Mouse (Mus musculus) liver, embryonic 12.5 days (tissue): ENCODE measurements around the gene Eya3. TPM values are rescaled to one million over a fixed set of nuclear protein-coding genes. Genes with fewer than 3 reads are reported as not detected.

Experiments used
- ATAC-seq: fragments of 200-750 bp; cut with Nextera tagmentation; 2 replicates; pipeline ENCODE4 v1.8.0; 2017; ENCODE audit warnings: moderate number of reproducible peaks, mild to moderate bottlenecking, moderate library complexity
- H3K27ac ChIP-seq: fragments of 300-500 bp; sonication (generic); 2 replicates; pipeline ENCODE4 v1.5.1; 2016; ENCODE audit warnings: mild to moderate bottlenecking
- H3K27me3 ChIP-seq: fragments of 300-500 bp; sonication (generic); replicated peaks from 2 replicates; pipeline ENCODE4 v1.6.1; 2016; ENCODE audit warnings: mild to moderate bottlenecking, moderate library complexity
- H3K36me3 ChIP-seq: fragments of 300-500 bp; sonication (generic); 2 replicates; pipeline ENCODE4 v1.6.1; 2016; ENCODE audit warnings: mild to moderate bottlenecking, moderate library complexity
- H3K4me1 ChIP-seq: fragments of 300-500 bp; sonication (generic); 2 replicates; pipeline ENCODE4 v1.6.1; 2016
- H3K4me2 ChIP-seq: fragments of 300-500 bp; sonication (generic); 2 replicates; pipeline ENCODE4 v1.6.1; 2016; ENCODE audit warnings: mild to moderate bottlenecking, moderate library complexity
- H3K4me3 ChIP-seq: fragments of 300-500 bp; sonication (generic); 2 replicates; pipeline ENCODE4 v1.5.1; 2016; ENCODE audit warnings: mild to moderate bottlenecking, moderate library complexity
- H3K9ac ChIP-seq: fragments of 300-500 bp; sonication (generic); 2 replicates; pipeline ENCODE4 v1.6.1; 2016; ENCODE audit warnings: mild to moderate bottlenecking, moderate library complexity
- H3K9me3 ChIP-seq: fragments of 300-500 bp; sonication (generic); replicated peaks from 2 replicates; pipeline ENCODE4 v1.6.1; 2016; ENCODE audit warnings: mild to moderate bottlenecking, moderate library complexity
- WGBS: fragments of 180-500 bp; shearing (Covaris S2); methylation state at CpG from one replicate; pipeline ENCODE4 v1.1.7; 2016; ENCODE audit not compliant: insufficient replicate concordance; 5-methylcytosine and 5-hydroxymethylcytosine counted together
- polyA plus RNA-seq: library from polyadenylated mRNA; unstranded; fragments of >200 nt; fragmentation: Nextera tagmentation; extraction: Ambion mirVana; gene quantifications from 2 replicates; pipeline ENCODE4 v1.2.1, GENCODE M21; 2016

Eya3 gene
- polyA plus RNA-seq, 1 experiment from 2014 or later = 25.6 TPM

- 80% methylated on average over 6 of the region's 6 CpGs for WGBS
- Histone ChIP-seq H3K4me3 (no peak overlapping the region), H3K9ac (no peak overlapping the region), H3K27ac (no peak overlapping the region), H3K36me3 (0 out of 2 replicates have a peak, but pooled peaks cover 13% of the 10 kb centered on the region), H3K4me2 (no peak overlapping the region), H3K27me3 (no peaks in the 10 kb centered on the region), H3K9me3 (no peaks in the 10 kb centered on the region), H3K4me1 (peaks cover 44% of the 10 kb centered on the region)
- no peak for ATAC-seq
These were observed 10.6 kb downstream of the Eya3 start for GRCm38 (mm10) chr4:132649271-132649999.

DNA sequence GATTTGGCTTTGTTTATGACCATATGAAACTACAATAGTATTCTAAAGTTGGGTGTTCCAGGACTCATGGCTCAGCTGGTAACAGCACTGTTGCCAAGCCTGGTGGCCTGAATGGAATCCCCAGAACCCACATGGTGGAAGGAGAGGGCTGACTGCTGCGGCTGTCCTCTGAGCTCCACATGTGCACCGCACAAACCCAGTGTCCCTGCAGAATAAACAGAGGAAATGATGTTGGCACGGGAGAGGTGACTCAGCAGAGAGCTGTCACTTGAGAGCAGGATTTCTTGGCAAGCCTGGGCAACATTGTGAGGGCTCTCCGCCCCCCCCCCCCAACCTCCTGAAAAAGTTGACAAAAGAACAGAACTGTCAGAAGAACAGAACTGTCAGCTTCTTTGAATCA, 14.1 kb downstream of the Eya3 start:
- Histone ChIP-seq H3K9ac (no peak overlapping the region), H3K4me1 (peaks cover 28% of the 10 kb centered on the region), H3K9me3 (no peaks in the 10 kb centered on the region), H3K27me3 (no peaks in the 10 kb centered on the region), H3K27ac (no peak overlapping the region), H3K4me2 (no peak overlapping the region), H3K36me3 (peaks cover 22% of the 10 kb centered on the region), H3K4me3 (no peak overlapping the region)
- ATAC-seq = no peak; the same call in 1 of the 2 replicates
- WGBS = 24% methylated on average over 4 of the region's 4 CpGs

GRCm38 (mm10) chr4:132653799-132654198, 15.0 kb downstream of the Eya3 start:
- Histone ChIP-seq H3K4me3 (no peak overlapping the region), H3K27me3 (no peaks in the 10 kb centered on the region), H3K36me3 (peaks cover 32% of the 10 kb centered on the region), H3K9me3 (no peaks in the 10 kb centered on the region), H3K4me1 (peaks cover 20% of the 10 kb centered on the region), H3K4me2 (no peak overlapping the region), H3K27ac (no peak overlapping the region), H3K9ac (no peak overlapping the region)
- WGBS = 75% methylated on average over 3 of the region's 3 CpGs
- ATAC-seq = no peak

- Histone ChIP-seq H3K27me3 (no peaks in the 10 kb centered on the region), H3K4me3 (no peak overlapping the region), H3K9ac (no peak overlapping the region), H3K9me3 (no peaks in the 10 kb centered on the region), H3K4me1 (peaks cover 11% of the 10 kb centered on the region), H3K4me2 (no peak overlapping the region), H3K27ac (no peak overlapping the region), H3K36me3 (peaks cover 33% of the 10 kb centered on the region)
- ATAC-seq = no peak
- WGBS = 80% methylated on average over 5 of the region's 5 CpGs
These were observed 16.5 kb downstream of the Eya3 start for GRCm38 (mm10) chr4:132655290-132655689.

- H3K9me3 ChIP-seq = no peaks in the 10 kb centered on the region
- no peaks in the 10 kb centered on the region for H3K27me3 ChIP-seq
- ATAC-seq = no peak
- H3K4me3 ChIP-seq = no peak overlapping the region
- WGBS = 85% methylated on average over 7 of the region's 7 CpGs
- H3K4me1 ChIP-seq = 0 out of 2 replicates have a peak, but pooled peaks cover 6% of the 10 kb centered on the region
- H3K4me2 ChIP-seq = no peak overlapping the region
- peaks cover 62% of the 10 kb centered on the region for H3K36me3 ChIP-seq
- no peak overlapping the region for H3K27ac ChIP-seq
- no peak overlapping the region for H3K9ac ChIP-seq
These were observed 20.3 kb downstream of the Eya3 start for GRCm38 (mm10) chr4:132659106-132659505.

DNA sequence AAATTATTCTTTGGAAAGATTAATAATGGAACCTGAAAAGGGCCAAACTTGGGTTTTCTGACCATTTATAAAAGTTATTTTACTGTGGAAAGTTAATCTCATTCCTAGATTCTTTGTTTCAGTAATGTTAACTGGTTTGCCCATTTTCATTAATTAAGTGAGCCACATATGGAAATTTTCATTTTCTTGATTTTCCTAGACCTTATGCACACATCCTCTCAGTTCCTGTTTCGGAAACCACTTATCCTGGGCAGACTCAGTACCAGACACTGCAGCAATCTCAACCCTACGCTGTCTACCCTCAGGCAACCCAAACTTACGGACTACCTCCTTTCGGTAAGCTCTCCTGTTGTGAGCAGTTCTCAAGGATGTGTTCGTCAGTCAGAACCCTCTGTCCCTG, 33.9 kb downstream of the Eya3 start:
- Histone ChIP-seq H3K4me3 (no peak overlapping the region), H3K4me1 (no peaks in the 10 kb centered on the region), H3K27ac (no peak overlapping the region), H3K27me3 (no peaks in the 10 kb centered on the region), H3K4me2 (no peak overlapping the region), H3K9me3 (no peaks in the 10 kb centered on the region), H3K36me3 (peaks cover 85% of the 10 kb centered on the region), H3K9ac (no peak overlapping the region)
- no peak for ATAC-seq
- 94% methylated on average over 5 of the region's 5 CpGs for WGBS

DNA sequence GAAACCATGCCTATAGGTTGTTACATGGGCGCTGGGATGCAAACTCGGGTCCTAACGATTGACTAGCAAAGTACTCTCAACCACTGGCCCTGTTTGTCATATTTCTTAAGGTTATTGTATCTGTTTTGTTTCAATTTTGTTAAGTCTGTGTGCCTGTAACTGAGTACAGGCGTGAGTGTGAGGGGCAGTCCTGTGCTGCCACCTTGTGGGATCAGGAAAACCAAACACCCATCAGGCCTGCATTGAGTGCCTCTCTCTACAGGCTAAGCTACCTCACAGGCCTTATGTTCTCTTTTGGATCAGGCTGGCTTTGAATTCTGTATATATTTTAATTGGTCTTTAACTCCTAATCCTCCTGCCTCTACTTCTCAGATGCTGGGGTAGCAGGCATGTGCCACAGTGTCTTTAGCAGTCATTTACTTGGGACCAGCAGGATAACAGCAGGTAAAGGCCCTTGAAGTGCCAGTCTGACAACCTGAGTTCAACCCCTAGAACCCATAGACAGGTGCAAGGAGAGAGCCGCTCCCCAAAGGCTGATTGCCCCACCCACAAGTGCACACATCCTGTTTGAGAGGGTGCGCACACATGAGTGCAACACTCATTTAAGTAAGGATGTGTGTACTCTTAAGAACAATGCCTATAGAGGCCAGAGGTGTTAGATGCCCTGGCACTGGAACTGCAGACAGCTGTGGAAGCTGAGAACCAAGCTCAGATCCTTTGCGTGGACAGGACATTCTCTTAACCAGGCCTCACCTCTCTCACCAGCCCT, 38.2 kb downstream of the Eya3 start:
- Histone ChIP-seq H3K4me1 (no peaks in the 10 kb centered on the region), H3K27ac (0 out of 2 replicates have a peak overlapping the region, but pooled peaks have one; percentile 0), H3K27me3 (no peaks in the 10 kb centered on the region), H3K9me3 (no peaks in the 10 kb centered on the region), H3K4me3 (no peak overlapping the region), H3K9ac (no peak overlapping the region), H3K36me3 (peaks cover 76% of the 10 kb centered on the region), H3K4me2 (no peak overlapping the region)
- ATAC-seq = no peak
- WGBS = 79% methylated on average over 7 of the region's 7 CpGs

DNA sequence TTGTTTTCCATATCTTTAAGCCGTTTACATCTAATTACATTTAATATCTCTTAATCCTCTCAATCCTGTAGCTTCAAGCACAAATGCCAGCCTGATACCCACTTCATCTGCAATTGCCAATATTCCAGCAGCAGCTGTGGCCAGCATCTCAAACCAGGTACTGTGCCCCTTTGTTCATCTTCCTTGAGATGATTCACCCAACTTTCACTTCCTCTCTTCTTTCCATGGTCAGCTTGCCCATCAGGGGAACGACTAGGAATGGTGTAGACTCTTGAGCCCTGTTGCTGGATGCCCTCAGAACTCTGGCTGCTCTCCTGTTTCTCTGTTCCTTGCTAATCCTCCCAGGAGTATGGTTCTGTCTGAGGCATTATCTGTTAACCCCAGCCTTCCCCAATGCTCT, 50.8 kb downstream of the Eya3 start:
- 67% methylated on average over 2 of the region's 2 CpGs for WGBS
- H3K27me3 ChIP-seq = no peaks in the 10 kb centered on the region
- H3K9me3 ChIP-seq = no peaks in the 10 kb centered on the region
- peaks cover 66% of the 10 kb centered on the region for H3K36me3 ChIP-seq
- H3K9ac ChIP-seq = no peak overlapping the region
- H3K4me2 ChIP-seq = no peak overlapping the region
- H3K4me3 ChIP-seq = no peak overlapping the region
- H3K27ac ChIP-seq = no peak overlapping the region
- ATAC-seq = no peak
- H3K4me1 ChIP-seq = no peaks in the 10 kb centered on the region

GRCm38 (mm10) chr4:132693366-132693765, 54.6 kb downstream of the Eya3 start:
- no peaks in the 10 kb centered on the region for H3K27me3 ChIP-seq
- H3K4me2 ChIP-seq = no peak overlapping the region
- no peak overlapping the region for H3K9ac ChIP-seq
- H3K4me1 ChIP-seq = no peaks in the 10 kb centered on the region
- no peak for ATAC-seq
- 85% methylated on average over 3 of the region's 3 CpGs for WGBS
- no peaks in the 10 kb centered on the region for H3K9me3 ChIP-seq
- peaks cover 74% of the 10 kb centered on the region for H3K36me3 ChIP-seq
- no peak overlapping the region for H3K4me3 ChIP-seq
- H3K27ac ChIP-seq = no peak overlapping the region

GRCm38 (mm10) chr4:132702076-132702475, 63.3 kb downstream of the Eya3 start:
- H3K4me2 ChIP-seq = no peak overlapping the region

GRCm38 (mm10) chr4:132706885-132707284, 68.1 kb downstream of the Eya3 start:
- WGBS = 89% methylated on average over 8 of the region's 8 CpGs
- H3K27ac ChIP-seq = no peak overlapping the region
- no peak overlapping the region for H3K9ac ChIP-seq
- no peaks in the 10 kb centered on the region for H3K27me3 ChIP-seq
- no peak for ATAC-seq
- peaks cover 94% of the 10 kb centered on the region for H3K36me3 ChIP-seq
- no peaks in the 10 kb centered on the region for H3K4me1 ChIP-seq
- H3K4me2 ChIP-seq = no peak overlapping the region
- H3K9me3 ChIP-seq = no peaks in the 10 kb centered on the region
- H3K4me3 ChIP-seq = no peak overlapping the region

More at GRCm38 (mm10) chr4:132702076-132702475, 63.3 kb downstream of the Eya3 start:
- 93% methylated on average over 5 of the region's 5 CpGs for WGBS
- H3K4me3 ChIP-seq = no peak overlapping the region
- H3K36me3 ChIP-seq = peaks cover 91% of the 10 kb centered on the region
- H3K27ac ChIP-seq = no peak overlapping the region
- H3K9ac ChIP-seq = no peak overlapping the region
- H3K9me3 ChIP-seq = no peaks in the 10 kb centered on the region
- ATAC-seq = no peak
- H3K27me3 ChIP-seq = no peaks in the 10 kb centered on the region
- no peaks in the 10 kb centered on the region for H3K4me1 ChIP-seq

GRCm38 (mm10) chr4:132713181-132713580, 74.4 kb downstream of the Eya3 start:
- Histone ChIP-seq H3K4me2 (no peak overlapping the region), H3K27me3 (no peaks in the 10 kb centered on the region), H3K4me1 (no peaks in the 10 kb centered on the region), H3K9ac (no peak overlapping the region), H3K9me3 (no peaks in the 10 kb centered on the region), H3K27ac (no peak overlapping the region), H3K4me3 (no peak overlapping the region), H3K36me3 (peaks cover 76% of the 10 kb centered on the region)
- 94% methylated on average over 7 of the region's 7 CpGs for WGBS
- no peak for ATAC-seq
